Mouse (Mus musculus) G1E (cell line): ENCODE results near the gene Krt39. TPM values are rescaled to one million over a fixed set of nuclear protein-coding genes. Genes with fewer than 3 reads are reported as not detected.

Experiments
- ATAC-seq: 2 replicates; pipeline ENCODE4 v1.8.0; 2016; ENCODE audit warnings: mild to moderate bottlenecking; ENCODE audit not compliant: insufficient number of reproducible peaks, poor library complexity, low FRiP score, severe bottlenecking; ENCODE audit errors: extremely low read depth
- DNase-seq: peaks from one replicate; pipeline ENCODE4 v3.0.0; 2012; ENCODE audit warnings: low spot score
- H3K27me3 ChIP-seq: 2 replicates; pipeline ENCODE4 v1.6.1; 2012; ENCODE audit warnings: mild to moderate bottlenecking, low read length, inconsistent platforms; ENCODE audit not compliant: insufficient read depth
- H3K36me3 ChIP-seq: replicated peaks from 2 replicates; pipeline ENCODE3; 2012; ENCODE audit warnings: mild to moderate bottlenecking, inconsistent platforms
- H3K4me1 ChIP-seq: 2 replicates; pipeline ENCODE4 v1.6.1; 2012; ENCODE audit warnings: low read depth, low read length, inconsistent platforms, mixed read lengths; ENCODE audit not compliant: insufficient read depth
- H3K4me3 ChIP-seq: 2 replicates; pipeline ENCODE4 v1.5.1; 2012; ENCODE audit warnings: low read depth, mild to moderate bottlenecking, inconsistent platforms, low read length, moderate library complexity, mixed read lengths
- H3K9me3 ChIP-seq: replicated peaks from 2 replicates; pipeline ENCODE4 v1.6.1; 2012; ENCODE audit warnings: inconsistent platforms
- CTCF ChIP-seq: IDR thresholded peaks from 2 replicates; pipeline ENCODE4 v1.5.1; 2012; ENCODE audit warnings: low read depth, low read length, inconsistent platforms, mixed read lengths
- GATA1 ChIP-seq: IDR thresholded peaks from 2 replicates; pipeline ENCODE4 v1.6.1; 2012; ENCODE audit warnings: borderline replicate concordance, low read length, inconsistent platforms, mixed read lengths
- GATA2 ChIP-seq: IDR thresholded peaks from 2 replicates; pipeline ENCODE4 v1.6.1; 2012; ENCODE audit warnings: low read depth, low read length, inconsistent platforms, borderline replicate concordance
- POLR2AphosphoS5 ChIP-seq: IDR thresholded peaks from 2 replicates; pipeline ENCODE4 v1.6.1; 2012; ENCODE audit warnings: low read depth, low read length, inconsistent platforms; ENCODE audit not compliant: insufficient replicate concordance
- TAL1 ChIP-seq: conservative IDR thresholded peaks from 2 replicates; pipeline ENCODE4 v1.6.1; 2012; ENCODE audit warnings: low read depth, low read length, inconsistent platforms, mixed read lengths
- polyA plus RNA-seq: library from polyadenylated mRNA; stranded (reverse); fragments of >175 nt; gene quantifications from 2 replicates; pipeline ENCODE4 v1.2.3, GENCODE M21; 2012
- total RNA-seq, 2 experiments: library from RNA; stranded (forward) in 1 of 2; stranded (reverse) in 1 of 2; fragments of 200-1000 nt in 1 of 2; fragments of >200 nt in 1 of 2; fragmentation: Nextera tagmentation in 1 of 2; gene quantifications; 2 replicates each; pipeline ENCODE4 v1.2.3; 2014 to 2017

Krt39 gene
- total and polyA plus RNA-seq, 3 experiments = 0.05 TPM; not detected in 2

DNA sequence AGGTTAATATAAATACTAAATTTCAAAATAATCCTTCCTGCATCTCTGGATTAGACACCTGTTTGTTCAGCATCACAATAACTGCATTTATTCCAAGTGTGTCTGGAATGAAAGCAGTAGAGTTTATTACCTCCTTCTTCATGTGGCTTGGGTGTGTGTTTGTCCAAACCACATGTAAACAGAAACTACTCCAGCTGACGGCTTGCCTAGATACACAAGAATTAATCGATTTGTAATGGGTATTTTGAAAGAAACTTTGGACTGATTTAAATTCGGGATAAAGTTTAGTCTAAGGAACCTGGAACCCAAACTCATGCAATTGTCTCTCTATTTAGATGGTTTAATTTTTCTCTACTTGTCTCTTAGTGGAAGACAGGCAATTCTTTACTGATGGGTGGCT, 46.2 kb downstream of the Krt39 start:
- no peak for ATAC-seq
- no peak for TF ChIP-seq POLR2AphosphoS5
- TF ChIP-seq CTCF = no peak
- no peak for TF ChIP-seq GATA1
- TF ChIP-seq TAL1 = no peak
- TF ChIP-seq GATA2 = no peak
- Histone ChIP-seq H3K4me1 (no peaks in the 10 kb centered on the region), H3K9me3 (no peaks in the 10 kb centered on the region), H3K4me3 (no peak overlapping the region), H3K27me3 (no peaks in the 10 kb centered on the region), H3K36me3 (no peaks in the 10 kb centered on the region)
- DNase-seq = no peak

DNA sequence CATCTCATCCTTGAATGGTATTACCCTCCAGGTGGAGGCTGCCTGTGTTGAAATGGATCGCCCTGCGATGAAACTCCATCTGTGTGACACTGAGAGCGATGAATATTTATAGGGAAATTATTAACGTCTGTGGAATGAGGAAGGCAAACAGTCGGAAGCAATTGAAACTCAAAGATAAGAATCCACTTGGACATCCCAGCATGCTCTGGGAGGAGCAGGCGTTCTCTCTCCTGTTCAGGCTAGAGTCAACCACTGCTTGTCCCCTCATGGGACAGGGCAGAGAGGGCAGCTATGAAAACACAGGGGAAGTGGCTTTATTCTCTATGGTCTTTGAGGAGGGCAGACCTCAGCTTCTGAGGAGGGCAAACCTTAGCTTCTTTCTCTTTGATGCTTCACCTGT, 47.7 kb downstream of the Krt39 start:
- DNase-seq (no peak), ATAC-seq (no peak)
- no peaks in the 10 kb centered on the region for H3K4me1 ChIP-seq
- H3K4me3 ChIP-seq = no peak overlapping the region
- no peaks in the 10 kb centered on the region for H3K36me3 ChIP-seq
- TF ChIP-seq CTCF (no peak), GATA1 (no peak), GATA2 (no peak), TAL1 (no peak), POLR2AphosphoS5 (no peak)
- H3K27me3 ChIP-seq = no peaks in the 10 kb centered on the region
- H3K9me3 ChIP-seq = no peaks in the 10 kb centered on the region

GRCm38 (mm10) chr11:99472405-99472804, 48.7 kb downstream of the Krt39 start:
- Histone ChIP-seq H3K9me3 (no peaks in the 10 kb centered on the region), H3K27me3 (no peaks in the 10 kb centered on the region), H3K4me1 (no peaks in the 10 kb centered on the region), H3K36me3 (no peaks in the 10 kb centered on the region), H3K4me3 (no peak overlapping the region)
- TF ChIP-seq GATA2 (no peak), CTCF (no peak), TAL1 (no peak), GATA1 (no peak), POLR2AphosphoS5 (no peak)
- no peak for DNase-seq
- ATAC-seq = no peak

DNA sequence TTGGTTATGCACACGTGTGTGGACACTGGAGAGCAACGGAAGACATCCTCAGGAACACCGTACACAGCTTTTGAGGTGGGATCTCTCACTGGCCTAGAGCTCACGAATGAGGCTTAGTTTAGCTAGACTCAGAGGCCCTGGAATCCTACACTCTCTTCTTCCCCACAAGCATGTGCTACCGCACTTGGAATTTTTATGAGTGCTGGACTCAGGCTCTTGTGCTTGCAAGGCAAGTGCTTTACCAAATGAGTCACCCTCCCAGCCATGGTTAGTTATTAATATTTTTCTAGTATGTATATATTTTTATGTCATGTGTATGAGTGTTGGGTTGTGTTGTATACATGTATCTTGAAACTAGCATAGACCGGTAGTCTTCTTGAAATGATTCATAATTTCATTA, 49.2 kb downstream of the Krt39 start:
- ATAC-seq = no peak
- no peaks in the 10 kb centered on the region for H3K4me1 ChIP-seq
- H3K36me3 ChIP-seq = no peaks in the 10 kb centered on the region
- no peak overlapping the region for H3K4me3 ChIP-seq
- no peak for DNase-seq
- TF ChIP-seq CTCF (no peak), TAL1 (no peak), GATA2 (no peak), POLR2AphosphoS5 (no peak), GATA1 (no peak)
- no peaks in the 10 kb centered on the region for H3K9me3 ChIP-seq
- no peaks in the 10 kb centered on the region for H3K27me3 ChIP-seq

- Histone ChIP-seq H3K4me3 (no peak overlapping the region), H3K27me3 (no peaks in the 10 kb centered on the region), H3K36me3 (no peaks in the 10 kb centered on the region), H3K4me1 (no peaks in the 10 kb centered on the region), H3K9me3 (no peaks in the 10 kb centered on the region)
- DNase-seq (no peak), ATAC-seq (no peak)
- TF ChIP-seq CTCF (no peak), POLR2AphosphoS5 (no peak), TAL1 (no peak), GATA2 (no peak)
Observed at GRCm38 (mm10) chr11:99469228-99469627, 51.9 kb downstream of the Krt39 start.

DNA sequence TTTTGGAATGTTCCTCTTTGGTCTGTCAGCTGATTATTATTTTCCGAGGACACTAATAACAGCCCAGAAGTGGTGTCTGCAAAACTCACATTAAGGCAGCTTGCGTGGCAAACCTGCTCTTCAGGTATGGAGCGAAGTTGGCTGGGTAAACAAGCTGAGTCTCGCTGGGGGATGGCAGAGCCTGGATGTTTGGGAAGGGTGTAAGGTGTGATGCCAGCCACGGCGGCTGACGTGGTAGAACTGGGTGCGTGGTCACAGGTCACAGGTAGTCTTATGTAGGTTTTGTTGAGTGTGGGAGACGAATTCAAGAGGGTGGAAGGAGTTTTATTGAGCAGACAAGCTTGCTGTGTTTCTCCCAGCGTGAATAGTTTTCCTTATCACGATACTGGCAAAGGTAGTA, 52.6 kb downstream of the Krt39 start:
- no peaks in the 10 kb centered on the region for H3K36me3 ChIP-seq
- no peak for DNase-seq
- H3K4me1 ChIP-seq = no peaks in the 10 kb centered on the region
- H3K27me3 ChIP-seq = no peaks in the 10 kb centered on the region
- no peak for ATAC-seq
- TF ChIP-seq GATA1 = no peak
- TF ChIP-seq CTCF = no peak
- no peak for TF ChIP-seq POLR2AphosphoS5
- TF ChIP-seq GATA2 = no peak
- TF ChIP-seq TAL1 = no peak
- no peaks in the 10 kb centered on the region for H3K9me3 ChIP-seq
- no peak overlapping the region for H3K4me3 ChIP-seq

GRCm38 (mm10) chr11:99466316-99466715, 54.8 kb downstream of the Krt39 start:
- Histone ChIP-seq H3K4me3 (no peak overlapping the region), H3K27me3 (no peaks in the 10 kb centered on the region), H3K4me1 (no peaks in the 10 kb centered on the region), H3K9me3 (no peaks in the 10 kb centered on the region), H3K36me3 (no peaks in the 10 kb centered on the region)
- TF ChIP-seq CTCF = no peak
- no peak for TF ChIP-seq GATA1
- TF ChIP-seq TAL1 = no peak
- no peak for TF ChIP-seq POLR2AphosphoS5
- no peak for TF ChIP-seq GATA2
- DNase-seq (no peak), ATAC-seq (no peak)
